Mouse (Mus musculus): ENCODE measurements at regions not wholly inside any gene's neighbourhood (a gene's known extent, or its start where the extent isn't known, plus 50 kb on each side); places are given as distances from the start of the nearest gene placed in this dataset.
A peak's percentile ranks its signal among the peaks of the same experiment; 100 is the strongest.

DNA sequence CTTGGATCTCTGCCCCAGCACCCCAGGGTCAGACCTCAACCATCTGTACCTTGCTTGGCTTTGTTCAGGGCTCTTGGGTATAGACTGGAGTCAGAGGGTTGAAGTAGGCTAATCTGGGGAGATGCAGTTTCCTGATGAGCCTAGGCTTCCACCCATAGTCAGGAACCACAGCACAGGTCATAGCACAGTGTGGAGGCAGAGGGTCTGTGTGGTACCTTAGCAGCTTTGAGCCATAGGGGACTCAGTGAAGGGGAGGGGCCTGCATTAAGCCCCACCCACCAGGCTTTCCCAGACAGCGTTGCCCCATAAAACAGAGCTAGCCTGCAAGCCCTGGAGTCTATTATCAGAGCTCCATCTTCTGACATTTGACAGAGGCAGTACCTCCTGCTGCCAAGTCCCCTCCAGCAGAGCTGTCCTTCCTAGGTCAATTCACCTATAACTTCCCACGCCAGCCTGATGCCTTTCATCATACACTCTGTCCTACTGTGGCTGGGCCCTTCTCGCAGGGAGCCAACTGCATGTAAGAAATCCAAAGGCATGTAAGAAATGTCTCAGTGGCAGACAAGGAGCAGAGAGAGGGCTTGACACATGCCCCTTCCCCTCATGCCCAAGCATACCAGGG is 54.5 kb upstream of the A530016L24Rik start:
- DNase-seq (ENCODE audit: extremely low spot score in 1 of 2, low spot score in 1 of 2), result no peak

DNA sequence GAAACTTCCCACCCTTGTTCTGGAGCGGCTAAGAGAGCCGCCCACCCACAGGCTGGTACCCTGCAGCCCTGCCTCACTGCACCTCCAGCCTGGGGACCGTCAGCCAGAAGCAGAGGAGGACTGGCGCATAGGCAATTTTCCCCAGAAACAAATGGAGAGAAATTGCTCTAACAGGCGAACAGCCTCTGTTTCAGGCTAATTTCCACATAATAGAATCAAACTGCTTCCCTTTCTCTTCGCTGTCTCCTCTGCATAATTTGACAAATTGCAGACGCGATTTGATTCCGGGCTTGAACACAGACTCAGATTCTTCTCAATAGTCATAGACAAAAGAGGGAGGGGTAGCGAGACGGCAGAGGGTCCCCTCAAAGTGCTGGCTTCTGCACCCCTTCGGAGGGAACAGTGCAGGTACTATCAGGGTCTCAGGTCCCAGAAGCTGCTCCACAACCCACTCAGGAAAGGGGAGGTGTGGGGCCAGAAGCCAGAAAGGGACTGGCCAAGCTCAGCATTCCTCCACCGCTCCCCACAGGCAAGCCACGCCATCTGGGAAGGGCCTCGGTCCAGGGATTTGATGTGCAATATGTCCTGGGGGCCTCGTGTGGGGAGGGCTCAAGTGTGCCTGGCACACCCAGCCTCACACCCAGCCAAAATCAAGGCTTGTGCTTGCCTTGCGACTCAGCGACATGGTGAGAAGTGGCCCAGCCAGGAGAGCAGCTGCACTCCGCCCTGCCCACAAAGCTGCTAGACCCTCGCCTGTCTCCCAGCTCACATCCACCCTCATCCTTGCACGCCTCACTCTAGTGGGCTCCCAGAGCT is 53.7 kb upstream of the A530016L24Rik start:
- DNase-seq (ENCODE audit: extremely low spot score in 1 of 2, low spot score in 1 of 2), result peak in 1 of 2 experiments; percentile 44

DNA sequence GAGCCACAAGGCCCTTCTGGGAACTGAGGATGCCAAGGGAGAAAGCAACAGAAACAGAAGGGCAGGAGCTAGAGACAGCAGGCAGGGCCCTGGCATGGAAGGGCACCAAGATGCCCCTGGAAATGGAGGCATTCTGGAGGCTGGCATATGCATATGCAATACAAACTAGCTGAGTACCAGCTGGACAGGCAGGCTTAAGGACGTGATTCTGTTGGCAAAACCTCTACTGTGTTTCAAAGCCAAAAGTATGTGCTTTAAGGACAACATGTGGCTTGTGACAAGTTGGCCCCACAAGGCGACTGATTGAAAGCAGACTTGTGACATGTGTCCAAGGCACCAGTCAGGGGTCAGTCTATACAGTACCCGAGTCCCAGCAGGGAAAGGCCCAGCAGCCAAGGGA is 52.2 kb upstream of the A530016L24Rik start:
- DNase-seq (ENCODE audit: extremely low spot score in 1 of 2, low spot score in 1 of 2), result no peak

DNA sequence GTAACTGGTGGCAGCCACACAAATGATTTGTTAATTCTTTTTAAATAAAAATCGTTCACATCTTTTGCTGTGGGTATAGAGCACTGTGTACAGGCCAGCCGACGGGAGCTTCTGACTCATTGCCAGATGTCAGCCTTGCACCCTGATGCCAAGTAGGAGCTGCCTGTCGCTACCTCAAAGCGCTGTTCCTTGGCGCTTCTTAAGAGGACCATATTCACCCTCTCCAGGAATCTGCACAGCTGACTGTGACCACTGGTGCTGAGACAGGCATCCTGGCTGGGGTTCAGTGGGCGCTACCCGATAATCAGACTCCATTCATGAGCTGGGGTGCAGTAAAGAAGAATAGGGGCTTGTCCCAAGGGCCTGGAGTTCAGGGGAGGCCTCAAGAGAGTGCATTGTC is 51.0 kb upstream of the A530016L24Rik start:
- DNase-seq (ENCODE audit: extremely low spot score in 1 of 2, low spot score in 1 of 2), result no peak

All from frontal cortex, adult 2 months (tissue).